Mouse (Mus musculus): ENCODE measurements at regions not wholly inside any gene's neighbourhood (a gene's known extent, or its start where the extent isn't known, plus 50 kb on each side); places are given as distances from the start of the nearest gene placed in this dataset.

DNA sequence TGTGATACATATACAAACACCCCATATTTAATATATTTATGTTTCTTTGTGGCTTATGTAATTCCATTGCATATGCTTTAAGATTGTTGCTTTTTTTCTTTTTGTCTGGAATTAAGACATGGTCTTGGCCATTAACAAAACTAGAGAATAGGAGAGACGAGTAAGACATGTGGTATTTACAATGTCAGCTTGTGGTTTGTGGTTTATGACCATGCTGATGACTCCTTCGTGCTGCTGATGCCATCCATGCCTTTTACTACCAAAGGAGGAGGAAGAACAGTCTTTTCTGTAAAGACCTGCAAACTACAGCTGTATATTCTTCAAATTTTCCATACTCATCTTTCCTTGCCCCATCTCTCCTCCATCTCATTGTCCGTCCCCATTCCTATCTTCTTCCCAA lies 552.7 kb downstream of the Hdgfl1 start:
- H3K27me3 ChIP-seq (ENCODE audit: control insufficient read depth, insufficient read depth, low read length), result no peaks in the 10 kb centered on the region
- H3K4me3 ChIP-seq, result no peak overlapping the region
- intact Hi-C loops (cut with DNase I), result no loop called here
- H3K36me3 ChIP-seq (ENCODE audit: control insufficient read depth, insufficient read depth, low read length), result no peaks in the 10 kb centered on the region
- WGBS, result 90% methylated on average over 3 of the region's 3 CpGs
- no peaks in the 10 kb centered on the region; the same call in 1 of the 2 replicates for H3K4me1 ChIP-seq (ENCODE audit: control insufficient read depth, insufficient read depth, low read length)
- no peaks in the 10 kb centered on the region for H3K79me2 ChIP-seq (replicated peaks; ENCODE audit: control insufficient read depth, insufficient read depth, low read length)
- H3K27ac ChIP-seq, result no peak overlapping the region
- no peak overlapping the region for H3K9ac ChIP-seq (ENCODE audit: low read depth, low read length)
- no peak for TF ChIP-seq POLR2A (IDR thresholded peaks at IDR 0.05; ENCODE audit: insufficient read depth, low read depth, low read length)
- TF ChIP-seq CTCF (IDR thresholded peaks at IDR 0.05), result no peak
- no peak for TF ChIP-seq EP300 (IDR thresholded peaks at IDR 0.05; ENCODE audit: insufficient read depth, low read depth, low read length)
- no peak for DNase-seq

DNA sequence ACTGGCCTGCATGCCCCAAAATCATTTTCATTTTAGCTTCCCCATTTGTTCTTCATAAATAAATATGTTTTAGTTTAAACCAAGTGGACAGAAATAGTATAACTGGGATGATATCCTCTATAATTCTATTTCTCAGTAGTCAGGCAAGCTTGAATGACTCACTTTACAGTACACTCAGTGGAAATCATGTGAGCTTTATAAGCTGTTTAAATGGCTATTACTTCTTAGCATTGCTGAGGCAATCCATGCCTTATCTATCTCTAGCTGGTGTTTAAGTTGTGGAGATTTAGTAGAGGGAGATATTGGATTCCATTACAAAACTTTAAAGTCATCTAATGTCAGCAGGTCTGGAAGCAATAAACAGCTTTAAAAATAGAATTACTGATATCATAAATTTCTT lies 553.4 kb downstream of the Hdgfl1 start:
- intact Hi-C loops (cut with DNase I), result no loop called here
- Histone ChIP-seq H3K4me3 (no peak overlapping the region), H3K27ac (no peak overlapping the region), H3K4me1 (ENCODE audit: control insufficient read depth, insufficient read depth, low read length) (no peaks in the 10 kb centered on the region; the same call in 1 of the 2 replicates), H3K79me2 (replicated peaks; ENCODE audit: control insufficient read depth, insufficient read depth, low read length) (no peaks in the 10 kb centered on the region), H3K9ac (ENCODE audit: low read depth, low read length) (no peak overlapping the region), H3K36me3 (ENCODE audit: control insufficient read depth, insufficient read depth, low read length) (no peaks in the 10 kb centered on the region), H3K27me3 (ENCODE audit: control insufficient read depth, insufficient read depth, low read length) (no peaks in the 10 kb centered on the region)
- DNase-seq, result no peak
- TF ChIP-seq CTCF (IDR thresholded peaks at IDR 0.05) (no peak), EP300 (IDR thresholded peaks at IDR 0.05; ENCODE audit: insufficient read depth, low read depth, low read length) (no peak), POLR2A (IDR thresholded peaks at IDR 0.05; ENCODE audit: insufficient read depth, low read depth, low read length) (no peak)

DNA sequence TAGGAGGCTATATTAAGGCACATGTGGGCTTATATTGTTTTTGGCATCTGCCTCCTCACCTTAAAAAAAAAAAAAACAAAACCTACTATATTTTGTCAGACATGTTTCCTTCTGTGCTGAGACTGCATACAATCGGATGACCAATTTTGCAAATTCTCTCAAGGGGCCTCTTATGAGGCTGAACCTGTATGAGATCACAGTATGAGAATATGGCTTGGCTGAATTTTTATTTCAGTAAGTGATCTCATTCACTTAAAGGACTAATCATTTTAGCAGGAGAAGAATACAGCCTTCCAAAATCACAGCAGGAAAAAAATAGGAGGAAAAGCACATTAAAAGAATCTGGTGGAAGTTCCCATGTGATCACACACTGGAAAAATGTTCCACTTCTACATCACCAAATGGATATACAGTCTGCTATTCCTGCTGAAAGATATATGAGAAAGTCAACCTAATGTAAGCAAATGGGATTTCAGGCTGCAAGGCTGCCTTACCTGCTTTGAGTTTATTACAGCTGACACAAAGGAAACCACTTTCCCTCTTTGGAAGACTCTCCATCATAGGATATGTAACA lies 564.3 kb downstream of the Hdgfl1 start:
- no peaks in the 10 kb centered on the region for H3K36me3 ChIP-seq (ENCODE audit: control insufficient read depth, insufficient read depth, low read length)
- intact Hi-C loops (cut with DNase I), result no loop called here
- no peak for DNase-seq
- H3K4me3 ChIP-seq, result no peak overlapping the region
- TF ChIP-seq POLR2A (IDR thresholded peaks at IDR 0.05; ENCODE audit: insufficient read depth, low read depth, low read length) (no peak), EP300 (IDR thresholded peaks at IDR 0.05; ENCODE audit: insufficient read depth, low read depth, low read length) (no peak), CTCF (IDR thresholded peaks at IDR 0.05) (no peak)
- H3K27ac ChIP-seq, result no peak overlapping the region
- no peaks in the 10 kb centered on the region for H3K79me2 ChIP-seq (replicated peaks; ENCODE audit: control insufficient read depth, insufficient read depth, low read length)
- H3K4me1 ChIP-seq (ENCODE audit: control insufficient read depth, insufficient read depth, low read length), result no peaks in the 10 kb centered on the region
- 33% methylated on average over 1 of the region's 1 CpGs for WGBS
- no peaks in the 10 kb centered on the region for H3K27me3 ChIP-seq (ENCODE audit: control insufficient read depth, insufficient read depth, low read length)
- H3K9ac ChIP-seq (ENCODE audit: low read depth, low read length), result no peak overlapping the region

DNA sequence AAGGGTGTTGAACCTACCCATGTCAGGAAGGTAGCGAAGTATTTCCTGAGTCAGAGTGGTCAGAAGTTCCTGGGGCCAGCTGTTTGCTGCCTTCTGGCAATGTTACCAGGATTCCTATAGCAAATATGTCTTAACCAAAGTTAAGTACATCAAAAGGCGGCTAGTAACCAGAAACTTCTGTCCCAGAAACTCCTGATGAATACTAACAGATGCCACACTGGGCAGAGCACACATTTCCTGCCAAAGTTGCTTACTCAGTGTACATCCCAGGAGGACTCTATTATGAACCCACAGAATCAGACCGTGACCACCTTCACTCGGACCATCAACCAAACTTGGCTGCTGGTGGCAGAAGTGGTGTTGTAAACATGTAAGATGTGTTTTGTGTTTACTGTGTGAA lies 575.3 kb downstream of the Hdgfl1 start:
- intact Hi-C loops (cut with DNase I), result no loop called here
- WGBS, result 85% methylated on average over 4 of the region's 4 CpGs
- no peak for DNase-seq
- no peak overlapping the region for H3K9ac ChIP-seq (ENCODE audit: low read depth, low read length)
- TF ChIP-seq EP300 (IDR thresholded peaks at IDR 0.05; ENCODE audit: insufficient read depth, low read depth, low read length) (no peak), POLR2A (IDR thresholded peaks at IDR 0.05; ENCODE audit: insufficient read depth, low read depth, low read length) (no peak), CTCF (IDR thresholded peaks at IDR 0.05) (no peak)
- no peaks in the 10 kb centered on the region for H3K4me1 ChIP-seq (ENCODE audit: control insufficient read depth, insufficient read depth, low read length)
- no peaks in the 10 kb centered on the region for H3K27me3 ChIP-seq (ENCODE audit: control insufficient read depth, insufficient read depth, low read length)
- no peak overlapping the region for H3K27ac ChIP-seq
- H3K4me3 ChIP-seq, result no peak overlapping the region
- no peaks in the 10 kb centered on the region for H3K79me2 ChIP-seq (replicated peaks; ENCODE audit: control insufficient read depth, insufficient read depth, low read length)
- no peaks in the 10 kb centered on the region for H3K36me3 ChIP-seq (ENCODE audit: control insufficient read depth, insufficient read depth, low read length)

DNA sequence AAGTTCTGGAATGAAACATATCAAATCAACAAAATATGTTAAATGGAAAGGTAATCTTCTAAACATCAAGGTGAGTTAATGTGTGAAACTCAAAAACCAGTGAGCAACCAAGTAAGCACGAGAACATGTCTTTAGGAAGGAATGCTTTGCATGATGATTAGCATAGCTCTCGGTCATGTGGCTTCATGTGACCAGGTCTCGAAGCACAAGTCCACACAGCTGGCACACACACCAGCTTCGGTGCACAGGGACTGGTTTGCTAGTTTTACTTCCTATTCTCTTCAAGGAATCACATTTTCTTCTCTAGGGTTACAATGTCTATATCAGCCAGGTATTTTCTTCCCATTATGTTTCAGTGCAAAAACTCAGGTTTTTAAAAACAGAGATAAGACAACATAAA lies 586.1 kb downstream of the Hdgfl1 start:
- H3K4me1 ChIP-seq (ENCODE audit: control insufficient read depth, insufficient read depth, low read length), result no peaks in the 10 kb centered on the region
- H3K27me3 ChIP-seq (ENCODE audit: control insufficient read depth, insufficient read depth, low read length), result no peaks in the 10 kb centered on the region
- no peaks in the 10 kb centered on the region for H3K79me2 ChIP-seq (replicated peaks; ENCODE audit: control insufficient read depth, insufficient read depth, low read length)
- H3K27ac ChIP-seq, result no peak overlapping the region
- H3K9ac ChIP-seq (ENCODE audit: low read depth, low read length), result no peak overlapping the region
- no peak overlapping the region for H3K4me3 ChIP-seq
- TF ChIP-seq EP300 (IDR thresholded peaks at IDR 0.05; ENCODE audit: insufficient read depth, low read depth, low read length) (no peak), POLR2A (IDR thresholded peaks at IDR 0.05; ENCODE audit: insufficient read depth, low read depth, low read length) (no peak)
- DNase-seq, result no peak
- WGBS, result 81% methylated on average over 4 of the region's 4 CpGs
- intact Hi-C loops (cut with DNase I), result no loop called here
- H3K36me3 ChIP-seq (ENCODE audit: control insufficient read depth, insufficient read depth, low read length), result no peaks in the 10 kb centered on the region

DNA sequence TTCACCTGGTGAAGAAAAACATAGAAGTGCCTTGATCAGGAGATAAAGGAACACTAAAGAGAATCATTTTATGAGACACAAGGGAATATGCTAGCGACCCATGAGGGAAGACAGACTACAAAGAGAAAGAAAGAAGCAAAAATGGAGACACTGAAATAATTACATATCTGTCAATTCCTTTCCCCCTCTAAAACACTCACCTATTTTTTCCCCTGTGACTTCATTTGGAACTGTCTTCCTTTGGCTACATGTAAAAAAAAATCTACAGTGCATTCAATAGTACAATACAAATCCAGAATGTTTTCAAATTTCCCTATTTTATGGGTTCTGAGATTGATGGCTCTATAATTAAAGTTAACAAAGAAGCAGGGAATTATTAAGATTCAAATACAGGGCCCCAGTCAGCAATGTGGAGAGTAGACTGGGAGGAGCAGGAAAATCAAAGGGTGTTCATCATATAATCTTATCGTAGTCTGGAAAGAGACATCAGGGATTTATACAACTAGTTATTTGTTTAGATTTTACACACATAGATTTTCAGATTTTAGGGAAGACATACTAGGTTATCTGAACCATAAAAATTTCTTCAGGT lies 598.0 kb downstream of the Hdgfl1 start:
- H3K4me3 ChIP-seq, result no peak overlapping the region
- TF ChIP-seq EP300 (IDR thresholded peaks at IDR 0.05; ENCODE audit: insufficient read depth, low read depth, low read length) (no peak), POLR2A (IDR thresholded peaks at IDR 0.05; ENCODE audit: insufficient read depth, low read depth, low read length) (no peak), CTCF (IDR thresholded peaks at IDR 0.05) (no peak)
- H3K9ac ChIP-seq (ENCODE audit: low read depth, low read length), result no peak overlapping the region
- no peaks in the 10 kb centered on the region for H3K27me3 ChIP-seq (ENCODE audit: control insufficient read depth, insufficient read depth, low read length)
- DNase-seq, result no peak
- 88% methylated on average over 2 of the region's 2 CpGs for WGBS
- H3K79me2 ChIP-seq (replicated peaks; ENCODE audit: control insufficient read depth, insufficient read depth, low read length), result no peaks in the 10 kb centered on the region
- H3K27ac ChIP-seq, result no peak overlapping the region
- no peaks in the 10 kb centered on the region for H3K36me3 ChIP-seq (ENCODE audit: control insufficient read depth, insufficient read depth, low read length)
- no peaks in the 10 kb centered on the region; the same call in 1 of the 2 replicates for H3K4me1 ChIP-seq (ENCODE audit: control insufficient read depth, insufficient read depth, low read length)
- intact Hi-C loops (cut with DNase I), result no loop called here
